Mouse (Mus musculus) erythroblast, embryonic 14.5 days (primary cell): Measurements from ENCODE around the gene Dact3.

Experiments
- GATA1 ChIP-seq: IDR thresholded peaks from 2 replicates; pipeline ENCODE4 v1.6.1; 2012; ENCODE audit warnings: low read length, inconsistent platforms, mixed read lengths
- TAL1 ChIP-seq: IDR thresholded peaks from 3 replicates; pipeline ENCODE4 v1.6.1; 2012; ENCODE audit warnings: low read length, inconsistent platforms, mixed read lengths

- TF ChIP-seq TAL1 (no peak), GATA1 (no peak)
Observed at GRCm38 (mm10) chr7:16908367-16908766, 33.2 kb downstream of the Dact3 start.
